Mouse (Mus musculus) liver, embryonic 15.5 days (tissue): ENCODE results near the gene Itpr1. TPM values are rescaled to one million over a fixed set of nuclear protein-coding genes. Genes with fewer than 3 reads are reported as not detected.

Experiments used
- ATAC-seq: fragments of 200-750 bp; cut with Nextera tagmentation; 2 replicates; pipeline ENCODE4 v1.8.0; 2017; ENCODE audit warnings: moderate number of reproducible peaks, mild to moderate bottlenecking, moderate library complexity; ENCODE audit not compliant: insufficient read depth
- H3K27ac ChIP-seq: fragments of 300-500 bp; sonication (generic); replicated peaks from 2 replicates; pipeline ENCODE4 v1.5.1; 2015; ENCODE audit warnings: mild to moderate bottlenecking, inconsistent platforms
- H3K27me3 ChIP-seq: fragments of 300-500 bp; sonication (generic); 2 replicates; pipeline ENCODE4 v1.6.1; 2015; ENCODE audit warnings: mild to moderate bottlenecking, inconsistent platforms
- H3K36me3 ChIP-seq: fragments of 300-500 bp; sonication (generic); replicated peaks from 2 replicates; pipeline ENCODE4 v1.6.1; 2015; ENCODE audit warnings: moderate library complexity, mild to moderate bottlenecking, inconsistent platforms
- H3K4me1 ChIP-seq: fragments of 300-500 bp; sonication (generic); replicated peaks from 2 replicates; pipeline ENCODE4 v1.6.1; 2015; ENCODE audit warnings: inconsistent platforms
- H3K4me2 ChIP-seq: fragments of 300-500 bp; sonication (generic); 2 replicates; pipeline ENCODE4 v1.6.1; 2015; ENCODE audit warnings: moderate library complexity, mild to moderate bottlenecking, inconsistent platforms
- H3K4me3 ChIP-seq: fragments of 300-500 bp; sonication (generic); replicated peaks from 2 replicates; pipeline ENCODE4 v1.5.1; 2015; ENCODE audit warnings: mild to moderate bottlenecking, inconsistent platforms
- H3K9ac ChIP-seq: fragments of 300-500 bp; sonication (generic); 2 replicates; pipeline ENCODE4 v1.6.1; 2015; ENCODE audit warnings: moderate library complexity, mild to moderate bottlenecking, inconsistent platforms
- H3K9me3 ChIP-seq: fragments of 300-500 bp; sonication (generic); replicated peaks from 2 replicates; pipeline ENCODE4 v1.6.1; 2016; ENCODE audit warnings: inconsistent platforms
- WGBS: fragments of 180-500 bp; shearing (Covaris S2); methylation state at CpG from one replicate; pipeline ENCODE4 v1.1.7; 2015; ENCODE audit warnings: mixed read lengths; ENCODE audit not compliant: insufficient replicate concordance; 5-methylcytosine and 5-hydroxymethylcytosine counted together
- polyA plus RNA-seq: library from polyadenylated mRNA; unstranded; fragments of >200 nt; fragmentation: Nextera tagmentation; extraction: Ambion mirVana; gene quantifications from 2 replicates; pipeline ENCODE4 v1.2.1, GENCODE M21; 2015

Itpr1 gene
- polyA plus RNA-seq, 1 experiment from 2014 or later, result 2.1 TPM

DNA sequence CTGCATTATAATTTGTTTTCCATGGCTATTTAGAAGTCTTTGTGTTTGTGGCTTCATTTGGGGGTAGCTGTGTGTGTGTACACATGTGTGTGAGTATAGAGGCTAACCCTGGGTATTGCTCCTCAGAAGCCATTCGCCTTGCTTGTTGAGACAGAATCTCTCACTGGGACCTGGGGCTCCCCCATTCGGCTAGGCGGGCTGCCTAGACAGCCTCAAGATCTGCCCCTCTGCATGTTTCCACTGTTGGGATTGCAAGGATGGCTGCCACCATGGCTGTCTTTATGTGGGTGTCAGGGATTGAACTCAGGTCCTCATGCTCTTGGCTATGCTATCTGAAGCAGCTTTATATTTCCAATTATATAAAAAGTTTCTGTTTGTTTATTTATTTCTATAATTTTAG is 44.3 kb downstream of the Itpr1 start:
- 70% methylated on average over 3 of the region's 3 CpGs for WGBS
- H3K4me1 ChIP-seq, result peaks cover 18% of the 10 kb centered on the region
- no peak overlapping the region for H3K27ac ChIP-seq
- no peaks in the 10 kb centered on the region for H3K36me3 ChIP-seq
- no peak overlapping the region for H3K9ac ChIP-seq
- no peak overlapping the region for H3K4me3 ChIP-seq
- no peaks in the 10 kb centered on the region for H3K9me3 ChIP-seq
- H3K4me2 ChIP-seq, result no peak overlapping the region
- no peak for ATAC-seq
- no peaks in the 10 kb centered on the region for H3K27me3 ChIP-seq

DNA sequence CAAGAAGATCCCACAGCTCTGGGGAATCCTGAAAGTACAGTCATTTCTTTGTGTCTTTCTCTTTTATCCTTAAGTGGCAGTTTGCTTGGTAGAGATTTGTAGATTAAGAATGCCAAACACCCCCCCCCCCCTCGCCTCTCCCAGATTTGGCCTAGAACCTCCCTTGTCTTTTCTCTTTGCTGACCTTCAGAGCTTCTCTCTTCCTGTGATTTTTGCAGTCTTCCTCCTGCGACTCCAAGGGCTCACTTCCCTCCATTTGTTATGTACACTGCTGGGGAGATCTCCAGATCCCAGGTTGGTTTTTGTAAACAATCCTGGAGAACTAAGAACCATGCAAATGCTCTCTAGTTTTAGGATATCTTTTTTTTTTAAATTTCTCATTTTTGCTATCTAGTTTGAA is 45.7 kb downstream of the Itpr1 start:
- Histone ChIP-seq H3K4me2 (no peak overlapping the region), H3K9me3 (no peaks in the 10 kb centered on the region), H3K27me3 (no peaks in the 10 kb centered on the region), H3K9ac (no peak overlapping the region), H3K27ac (no peak overlapping the region), H3K36me3 (no peaks in the 10 kb centered on the region), H3K4me3 (no peak overlapping the region), H3K4me1 (peaks cover 18% of the 10 kb centered on the region)
- no peak for ATAC-seq
- WGBS, result 38% methylated on average over 2 of the region's 2 CpGs

DNA sequence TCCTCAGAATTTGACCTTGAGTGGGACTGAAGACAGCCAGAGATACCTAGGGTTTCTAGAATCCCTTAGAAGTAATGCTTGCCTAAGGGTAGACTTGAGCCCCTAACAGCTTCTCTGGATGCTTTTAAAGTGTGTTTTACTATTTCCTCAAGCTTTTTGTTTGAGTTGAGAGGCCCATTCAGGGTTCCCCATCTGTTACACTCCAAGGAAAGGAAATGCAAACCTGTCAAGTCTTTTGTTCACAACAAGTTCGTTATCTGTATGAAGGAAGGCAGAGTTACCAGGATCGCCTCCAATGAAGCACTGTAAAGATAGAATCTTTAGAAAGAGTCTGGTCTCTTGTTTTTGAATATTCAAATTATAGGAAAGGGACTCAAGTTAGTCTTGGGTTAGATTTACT is 46.8 kb downstream of the Itpr1 start:
- Histone ChIP-seq H3K27me3 (no peaks in the 10 kb centered on the region), H3K4me1 (peaks cover 18% of the 10 kb centered on the region), H3K9ac (no peak overlapping the region), H3K4me3 (no peak overlapping the region), H3K36me3 (no peaks in the 10 kb centered on the region), H3K9me3 (no peaks in the 10 kb centered on the region), H3K27ac (no peak overlapping the region), H3K4me2 (no peak overlapping the region)
- no peak for ATAC-seq
- WGBS, result 19% methylated on average over 2 of the region's 2 CpGs

DNA sequence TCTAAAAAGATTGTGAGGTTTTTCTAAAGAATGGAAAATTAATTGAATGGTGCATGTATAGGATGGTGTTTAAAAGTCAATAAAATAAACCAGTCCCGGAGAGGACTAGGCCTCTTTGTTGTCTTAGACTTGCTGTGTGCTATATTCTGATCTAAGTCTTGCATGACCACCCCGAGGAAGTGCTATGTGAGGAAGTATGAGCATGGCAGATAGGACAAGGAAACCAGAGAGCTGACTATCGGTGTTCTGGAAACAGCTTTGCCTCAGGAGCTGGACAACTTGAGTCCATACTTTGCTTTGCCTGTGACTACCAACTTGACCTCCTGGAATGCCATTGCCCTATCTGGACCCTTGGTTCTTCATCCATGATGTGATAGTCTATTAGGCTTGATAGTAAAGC is 48.6 kb downstream of the Itpr1 start:
- no peak overlapping the region for H3K9ac ChIP-seq
- H3K9me3 ChIP-seq, result no peaks in the 10 kb centered on the region
- 23% methylated on average over 3 of the region's 3 CpGs for WGBS
- H3K4me3 ChIP-seq, result no peak overlapping the region
- H3K27ac ChIP-seq, result no peak overlapping the region
- H3K27me3 ChIP-seq, result no peaks in the 10 kb centered on the region
- no peak for ATAC-seq
- no peak overlapping the region for H3K4me2 ChIP-seq
- H3K36me3 ChIP-seq, result no peaks in the 10 kb centered on the region
- peaks cover 18% of the 10 kb centered on the region for H3K4me1 ChIP-seq

DNA sequence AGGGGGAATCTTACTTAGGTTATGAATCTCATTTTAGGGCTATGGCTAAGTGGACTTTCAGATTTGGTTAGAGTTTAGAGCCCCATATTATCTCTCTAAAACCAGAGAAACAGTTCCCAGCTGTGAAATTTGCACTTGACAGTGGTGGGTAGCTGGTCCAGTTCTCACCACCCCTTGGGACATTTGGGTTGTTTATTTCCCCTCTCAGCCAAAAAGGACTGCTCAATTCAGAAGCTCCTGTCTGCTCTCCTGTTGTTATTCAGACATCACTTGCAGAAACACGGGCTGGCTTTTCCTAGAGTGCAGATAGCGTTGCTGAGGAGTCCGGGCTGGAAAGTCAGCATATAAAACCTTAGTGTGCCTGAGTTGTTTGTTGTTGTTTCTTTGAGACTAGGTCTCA is 51.3 kb downstream of the Itpr1 start:
- 67% methylated on average over 3 of the region's 3 CpGs for WGBS
- Histone ChIP-seq H3K9me3 (no peaks in the 10 kb centered on the region), H3K27me3 (no peaks in the 10 kb centered on the region)

DNA sequence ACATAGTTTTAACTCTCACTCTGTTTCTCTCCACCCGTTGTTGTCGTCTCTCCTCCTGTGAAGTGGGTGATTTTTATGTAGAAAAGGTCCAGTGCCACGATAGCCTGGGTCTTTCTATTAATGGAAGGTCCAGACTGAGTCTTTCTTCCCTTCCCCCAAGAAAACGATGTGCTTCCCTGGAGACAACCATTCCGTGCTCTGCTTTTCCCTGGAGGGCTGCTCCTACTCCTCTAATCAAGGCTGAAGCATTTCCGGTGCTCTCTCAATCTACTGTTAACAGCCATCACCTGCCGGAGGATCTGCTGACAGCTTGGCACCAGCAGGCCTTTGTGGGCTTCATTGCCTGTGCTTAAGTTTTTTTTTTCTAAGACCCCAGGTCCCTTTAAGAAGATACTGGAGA is 60.6 kb downstream of the Itpr1 start:
- Histone ChIP-seq H3K36me3 (no peaks in the 10 kb centered on the region), H3K27ac (no peak overlapping the region), H3K9me3 (no peaks in the 10 kb centered on the region), H3K27me3 (no peaks in the 10 kb centered on the region), H3K4me1 (peaks cover 9% of the 10 kb centered on the region; the same call in 1 of the 2 replicates), H3K4me3 (no peak overlapping the region), H3K4me2 (no peak overlapping the region), H3K9ac (no peak overlapping the region)
- WGBS, result 71% methylated on average over 7 of the region's 7 CpGs
- no peak for ATAC-seq

More for the DNA sequence above, 51.3 kb downstream of the Itpr1 start:
- Histone ChIP-seq H3K36me3 (no peaks in the 10 kb centered on the region), H3K4me1 (peaks cover 18% of the 10 kb centered on the region), H3K9ac (no peak overlapping the region), H3K4me2 (no peak overlapping the region), H3K27ac (no peak overlapping the region), H3K4me3 (no peak overlapping the region)
- ATAC-seq, result no peak

DNA sequence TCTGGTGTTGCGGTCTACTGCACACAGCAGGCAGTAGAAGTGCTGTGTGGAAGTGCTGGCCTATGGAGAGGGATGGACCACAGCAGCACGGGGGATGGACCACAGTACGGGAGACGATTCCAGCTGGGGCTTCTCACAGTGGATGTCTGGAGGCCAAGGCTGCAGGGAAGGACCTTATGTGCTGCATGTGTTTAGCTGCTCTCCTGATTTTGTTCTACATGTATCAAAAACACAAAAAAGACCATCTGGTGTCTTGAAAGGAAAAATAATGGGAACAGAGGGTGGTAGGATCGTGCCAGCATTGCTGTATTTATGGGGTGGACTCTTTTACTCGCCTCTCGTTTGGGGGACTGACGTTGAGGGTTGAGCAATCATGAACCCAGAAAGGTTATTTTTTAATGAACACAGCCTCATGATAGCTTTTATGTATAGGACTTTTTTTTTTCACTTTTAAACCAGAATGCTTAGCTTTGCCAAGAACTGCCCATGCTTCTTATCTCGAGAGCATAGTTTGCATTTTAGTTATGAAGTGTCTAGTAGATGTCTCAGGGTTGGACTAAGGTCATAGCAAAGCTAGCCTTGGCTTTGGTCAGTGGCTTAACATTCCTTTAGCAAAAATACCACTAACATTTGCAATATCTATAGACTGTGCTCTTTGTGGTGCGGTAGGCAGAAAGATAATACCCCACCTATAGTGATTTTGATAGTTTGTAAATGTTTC is 61.6 kb downstream of the Itpr1 start:
- no peak for ATAC-seq

DNA sequence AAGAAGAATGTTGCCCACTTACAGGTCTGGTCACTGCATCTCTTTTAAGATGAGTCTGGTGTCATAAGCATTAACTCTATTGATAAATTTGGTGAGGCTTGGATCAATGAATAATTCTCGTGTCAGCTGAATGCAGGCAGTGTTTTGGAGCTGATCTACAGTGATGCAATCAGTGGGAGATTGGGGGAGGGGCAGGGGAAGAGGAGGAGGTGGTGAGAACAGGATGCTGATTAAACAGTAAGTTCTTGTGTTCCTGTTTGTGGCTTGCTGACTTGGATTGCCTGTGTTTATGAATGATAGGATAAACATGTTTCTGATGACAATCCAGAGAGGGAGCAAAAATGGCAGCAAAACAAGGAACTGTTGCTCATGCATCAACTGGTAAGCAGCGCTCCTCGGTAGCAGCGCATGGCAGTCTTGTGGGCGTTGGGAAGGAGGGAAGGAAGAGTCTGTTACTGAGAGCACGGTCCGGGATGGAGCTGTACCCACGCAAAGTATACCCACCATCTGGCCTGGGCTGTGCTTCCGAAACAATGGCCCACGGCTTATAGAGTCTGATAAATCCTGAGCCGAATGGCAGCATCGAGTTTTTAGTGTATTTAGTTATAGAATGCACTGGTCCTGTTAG is 64.1 kb downstream of the Itpr1 start:
- no peak overlapping the region for H3K27ac ChIP-seq
- H3K36me3 ChIP-seq, result no peaks in the 10 kb centered on the region
- no peak overlapping the region for H3K4me3 ChIP-seq
- no peak overlapping the region for H3K4me2 ChIP-seq
- H3K4me1 ChIP-seq, result peaks cover 9% of the 10 kb centered on the region; the same call in 1 of the 2 replicates
- 65% methylated on average over 12 of the region's 12 CpGs for WGBS
- no peaks in the 10 kb centered on the region for H3K27me3 ChIP-seq
- no peak overlapping the region for H3K9ac ChIP-seq
- no peaks in the 10 kb centered on the region for H3K9me3 ChIP-seq
- no peak for ATAC-seq

More for the DNA sequence above, 61.6 kb downstream of the Itpr1 start:
- Histone ChIP-seq H3K27me3 (no peaks in the 10 kb centered on the region), H3K9me3 (no peaks in the 10 kb centered on the region), H3K4me2 (no peak overlapping the region), H3K9ac (no peak overlapping the region), H3K4me3 (no peak overlapping the region), H3K4me1 (peaks cover 9% of the 10 kb centered on the region; the same call in 1 of the 2 replicates), H3K27ac (no peak overlapping the region), H3K36me3 (no peaks in the 10 kb centered on the region)
- WGBS, result 65% methylated on average over 10 of the region's 10 CpGs

DNA sequence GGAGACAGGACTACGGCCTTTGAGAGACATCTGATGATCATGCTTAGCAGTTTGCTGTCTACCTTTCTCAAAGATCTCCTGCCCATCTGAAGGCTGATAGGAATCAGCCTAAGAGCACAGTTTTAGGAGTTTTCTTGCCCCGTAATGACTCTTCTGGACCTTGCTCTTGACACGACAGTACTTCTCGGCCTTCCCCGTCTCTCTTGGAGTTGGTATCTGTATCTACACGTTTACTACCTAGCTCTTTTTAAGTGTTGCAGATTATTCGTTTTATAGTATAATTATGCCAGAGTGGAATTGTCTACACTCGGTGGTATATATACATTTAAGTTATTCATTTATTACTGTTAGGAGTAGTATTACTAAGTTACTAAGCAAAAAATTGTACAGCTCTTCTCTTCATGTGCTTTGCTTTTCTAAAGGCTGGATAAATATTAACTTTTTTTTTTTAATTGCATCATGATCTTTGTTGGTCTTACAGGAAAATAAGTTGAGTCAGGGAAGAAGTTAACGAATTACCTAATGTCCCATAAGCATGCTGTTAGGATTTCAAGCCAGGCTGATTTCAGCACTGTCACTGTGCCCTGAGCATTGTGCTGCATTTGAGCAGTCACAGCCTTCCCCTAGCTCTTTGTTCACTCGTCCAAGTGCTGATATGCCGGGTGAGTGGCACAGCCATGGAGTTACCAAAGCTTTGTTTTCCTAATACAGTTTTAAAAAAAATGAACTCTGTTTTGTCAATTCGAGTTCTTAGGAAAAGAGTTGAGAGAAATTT is 64.9 kb downstream of the Itpr1 start:
- Histone ChIP-seq H3K4me2 (no peak overlapping the region), H3K9me3 (no peaks in the 10 kb centered on the region), H3K4me3 (no peak overlapping the region), H3K27me3 (no peaks in the 10 kb centered on the region), H3K9ac (no peak overlapping the region), H3K27ac (no peak overlapping the region), H3K4me1 (peaks cover 9% of the 10 kb centered on the region; the same call in 1 of the 2 replicates), H3K36me3 (no peaks in the 10 kb centered on the region)
- ATAC-seq, result no peak
- 65% methylated on average over 12 of the region's 12 CpGs for WGBS

DNA sequence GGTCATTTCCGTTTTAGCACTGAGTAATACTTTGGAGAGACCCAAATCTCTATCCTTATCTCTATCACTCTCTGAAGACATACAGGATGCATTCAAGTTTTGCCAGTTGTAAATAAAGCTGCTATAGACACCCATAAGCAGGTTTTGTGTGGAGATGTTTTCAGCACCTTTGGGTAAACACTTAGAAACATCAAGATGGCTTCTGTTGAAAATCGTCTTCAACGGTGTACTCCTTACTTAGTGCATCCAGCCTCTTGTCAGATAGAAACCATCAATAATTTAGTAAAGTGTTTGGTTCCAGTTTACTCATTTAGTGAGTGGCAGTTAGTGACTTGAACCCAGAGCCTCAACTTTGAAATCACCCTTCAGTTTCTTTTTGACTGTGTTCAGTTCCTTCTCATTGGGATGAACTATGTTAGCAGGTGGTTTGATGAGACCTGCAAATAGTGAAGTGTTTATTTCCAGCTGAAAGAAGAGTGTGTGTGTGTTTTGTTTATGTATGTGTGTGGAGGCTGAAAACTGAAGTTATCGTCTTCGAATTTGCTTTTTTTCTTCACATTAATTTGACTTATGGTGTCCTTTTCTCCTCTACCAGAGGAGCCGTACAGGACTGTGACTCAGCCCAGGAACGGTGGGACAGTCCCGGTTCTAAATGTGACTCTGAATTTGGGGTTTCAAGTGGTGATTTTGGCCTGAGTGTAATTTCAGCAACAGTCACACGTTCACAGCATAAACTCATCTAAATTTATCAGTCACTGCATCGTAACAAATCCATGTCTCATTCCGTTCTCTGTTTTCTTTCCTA is 66.1 kb downstream of the Itpr1 start:
- Histone ChIP-seq H3K27me3 (no peaks in the 10 kb centered on the region), H3K36me3 (no peaks in the 10 kb centered on the region), H3K27ac (no peak overlapping the region), H3K4me1 (peaks cover 9% of the 10 kb centered on the region; the same call in 1 of the 2 replicates), H3K9me3 (no peaks in the 10 kb centered on the region), H3K4me2 (no peak overlapping the region), H3K9ac (no peak overlapping the region), H3K4me3 (no peak overlapping the region)
- 74% methylated on average over 11 of the region's 11 CpGs for WGBS
- no peak for ATAC-seq
